Mouse (Mus musculus): ENCODE measurements around the gene Opcml.

DNA sequence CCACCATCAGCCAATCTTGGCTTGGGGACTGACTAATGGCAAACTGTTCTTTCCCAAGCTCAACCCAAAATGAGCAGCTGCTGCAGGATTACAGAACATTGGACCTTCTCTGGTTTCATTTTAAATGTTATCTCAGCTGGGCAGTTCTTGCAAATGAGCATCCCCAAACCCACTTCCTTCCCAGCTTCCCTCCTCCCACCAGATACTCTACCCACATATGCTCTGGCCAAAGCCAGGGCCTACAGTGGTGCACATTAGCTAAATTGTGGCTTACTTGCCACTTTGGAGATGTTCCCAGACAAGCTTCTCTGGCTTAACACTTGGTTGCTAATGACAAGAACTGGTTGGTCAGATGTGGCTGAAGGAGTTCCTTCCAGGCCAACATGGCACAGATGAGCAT, 311.4 kb downstream of the Opcml start:
- TF ChIP-seq CTCF (IDR thresholded peaks at IDR 0.05; ENCODE audit: low read depth) (no peak), EP300 (IDR thresholded peaks at IDR 0.05; ENCODE audit: low read depth) (no peak)
